Mouse (Mus musculus) v-Abl transformed pro-B cells (cell line): ENCODE results near the gene Tpk1.

Source experiments
- in situ Hi-C, 2 experiments: fragments of 400-800 bp; cut with MboI; formaldehyde crosslinking; loops; one replicate each; pipeline ENCODE4 v1.15.1; 2025; ENCODE audit not compliant: unreplicated experiment in 2 of 2

The Tpk1 gene

GRCm38 (mm10) chr6:43665677-43666546, at the start of gene Tpk1:
Gene Tpk1 (minus strand): TSS chr6:43666278.
- in situ Hi-C loops: loop anchor here (5.0 to 25.0 kb wide), 2 partner anchors 91 to 1379 kb away; partner anchors contain the start of gene Clcn1 (in 2 of the 2)

- in situ Hi-C loops: no loop called here
Measured at GRCm38 (mm10) chr6:43702810-43703614, 36.9 kb upstream of the Tpk1 start.

GRCm38 (mm10) chr6:43691863-43692262, 25.8 kb upstream of the Tpk1 start:
- in situ Hi-C loops: no loop called here

GRCm38 (mm10) chr6:43685985-43686384, 19.9 kb upstream of the Tpk1 start:
- in situ Hi-C loops: loop anchor here in 1 of 2 experiments (5.0 kb wide), 1 partner anchor 1341 kb away; no protein-coding TSS in a partner anchor

- in situ Hi-C loops: loop anchor here in 1 of 2 experiments (5.0 kb wide), 1 partner anchor 1345 kb away; no protein-coding TSS in a partner anchor
Measured at GRCm38 (mm10) chr6:43682535-43682934, 16.5 kb upstream of the Tpk1 start.

GRCm38 (mm10) chr6:43678689-43679212, 12.7 kb upstream of the Tpk1 start:
- in situ Hi-C loops: no loop called here

- in situ Hi-C loops: no loop called here
Measured at GRCm38 (mm10) chr6:43677566-43677965, 11.5 kb upstream of the Tpk1 start.

GRCm38 (mm10) chr6:43676139-43676538, 10.1 kb upstream of the Tpk1 start:
- in situ Hi-C loops: no loop called here

GRCm38 (mm10) chr6:43674986-43675760, 9.1 kb upstream of the Tpk1 start:
- in situ Hi-C loops: loop anchor here (25.0 kb wide), 1 partner anchor 1388 kb away; the partner anchor contains the start of gene Clcn1 (in 2 of the 2)

- in situ Hi-C loops: loop anchor here (25.0 kb wide), 1 partner anchor 1384 kb away; the partner anchor contains the start of gene Clcn1 (in 2 of the 2)
Measured at GRCm38 (mm10) chr6:43670939-43671338, 4.9 kb upstream of the Tpk1 start.

- in situ Hi-C loops: loop anchor here (5.0 to 25.0 kb wide), 2 partner anchors 90 to 1380 kb away; partner anchors contain the start of gene Clcn1 (in 2 of the 2)
Measured at GRCm38 (mm10) chr6:43667681-43668080, 1.6 kb upstream of the Tpk1 start.

- in situ Hi-C loops: loop anchor here (5.0 to 25.0 kb wide), 2 partner anchors 90 to 1380 kb away; partner anchors contain the start of gene Clcn1 (in 2 of the 2)
Measured at GRCm38 (mm10) chr6:43666611-43667400, 728 bp upstream of the Tpk1 start.

- in situ Hi-C loops: loop anchor here (25.0 kb wide), 1 partner anchor 1375 kb away; the partner anchor contains the start of gene Clcn1 (in 2 of the 2)
Measured at GRCm38 (mm10) chr6:43661822-43662221, 4.3 kb downstream of the Tpk1 start.

- in situ Hi-C loops: loop anchor here (25.0 kb wide), 1 partner anchor 1371 kb away; the partner anchor contains the start of gene Clcn1 (in 2 of the 2)
Measured at GRCm38 (mm10) chr6:43658290-43658689, 7.8 kb downstream of the Tpk1 start.

- in situ Hi-C loops: loop anchor here (25.0 kb wide), 1 partner anchor 1371 kb away; the partner anchor contains the start of gene Clcn1 (in 2 of the 2)
Measured at GRCm38 (mm10) chr6:43657845-43658244, 8.2 kb downstream of the Tpk1 start.

- in situ Hi-C loops: loop anchor here (25.0 kb wide), 1 partner anchor 1368 kb away; the partner anchor contains the start of gene Clcn1 (in 2 of the 2)
Measured at GRCm38 (mm10) chr6:43654876-43655456, 11.1 kb downstream of the Tpk1 start.

GRCm38 (mm10) chr6:43649516-43649915, 16.6 kb downstream of the Tpk1 start:
- in situ Hi-C loops: no loop called here

GRCm38 (mm10) chr6:43645674-43646073, 20.4 kb downstream of the Tpk1 start:
- in situ Hi-C loops: no loop called here
